Mouse (Mus musculus) lung, embryonic 15.5 days (tissue): Measurements from ENCODE around the gene Il17a. TPM values are rescaled to one million over a fixed set of nuclear protein-coding genes. Genes with fewer than 3 reads are reported as not detected.
"Not testable (repeated sequence)": the region's sequence is repeated elsewhere in the genome, so short reads cannot be mapped to it uniquely, and the experiment has no call there.

Source experiments
- ATAC-seq: fragments of 200-750 bp; cut with Nextera tagmentation; 2 replicates; pipeline ENCODE4 v1.8.0; 2017; ENCODE audit warnings: moderate number of reproducible peaks, borderline replicate concordance; ENCODE audit not compliant: low FRiP score, low TSS enrichment; ENCODE audit errors: extremely low read depth
- H3K27ac ChIP-seq: fragments of 300-500 bp; sonication (generic); 2 replicates; pipeline ENCODE4 v1.5.1; 2015; ENCODE audit warnings: moderate library complexity, mild to moderate bottlenecking, inconsistent platforms
- H3K27me3 ChIP-seq: fragments of 300-500 bp; sonication (generic); 2 replicates; pipeline ENCODE4 v1.6.1; 2015; ENCODE audit warnings: inconsistent platforms
- H3K36me3 ChIP-seq: fragments of 300-500 bp; sonication (generic); 2 replicates; pipeline ENCODE4 v1.6.1; 2015; ENCODE audit warnings: inconsistent platforms
- H3K4me1 ChIP-seq: fragments of 300-500 bp; sonication (generic); 2 replicates; pipeline ENCODE4 v1.6.1; 2015; ENCODE audit warnings: inconsistent platforms
- H3K4me2 ChIP-seq: fragments of 300-500 bp; sonication (generic); 2 replicates; pipeline ENCODE4 v1.6.1; 2015; ENCODE audit warnings: inconsistent platforms, mild to moderate bottlenecking, moderate library complexity
- H3K4me3 ChIP-seq: fragments of 300-500 bp; sonication (generic); 2 replicates; pipeline ENCODE4 v1.5.1; 2015; ENCODE audit warnings: mild to moderate bottlenecking, inconsistent platforms
- H3K9ac ChIP-seq: fragments of 300-500 bp; sonication (generic); 2 replicates; pipeline ENCODE4 v1.6.1; 2015; ENCODE audit warnings: inconsistent platforms
- H3K9me3 ChIP-seq: fragments of 300-500 bp; sonication (generic); 2 replicates; pipeline ENCODE4 v1.6.1; 2016; ENCODE audit warnings: inconsistent platforms
- whole genome bisulfite sequencing: fragments of 180-500 bp; shearing (Covaris S2); methylation state at CpG from one replicate; pipeline ENCODE4 v1.1.7; 2015; 5-methylcytosine and 5-hydroxymethylcytosine counted together
- microRNA counts: library from miRNA; unstranded; fragments of <30 nt; microRNA quantifications from one replicate; lab custom pipeline; 2016
- microRNA-seq: library from miRNA; unstranded; fragments of <30 nt; microRNA quantifications from one replicate; pipeline ENCODE4, GENCODE M21; 2016
- polyA plus RNA-seq: library from polyadenylated mRNA; unstranded; fragments of >200 nt; fragmentation: Nextera tagmentation; extraction: Ambion mirVana; gene quantifications from 2 replicates; pipeline ENCODE4 v1.2.1, GENCODE M21; 2015

Il17a gene
- polyA plus RNA-seq, 1 experiment from 2014 or later = not detected

DNA sequence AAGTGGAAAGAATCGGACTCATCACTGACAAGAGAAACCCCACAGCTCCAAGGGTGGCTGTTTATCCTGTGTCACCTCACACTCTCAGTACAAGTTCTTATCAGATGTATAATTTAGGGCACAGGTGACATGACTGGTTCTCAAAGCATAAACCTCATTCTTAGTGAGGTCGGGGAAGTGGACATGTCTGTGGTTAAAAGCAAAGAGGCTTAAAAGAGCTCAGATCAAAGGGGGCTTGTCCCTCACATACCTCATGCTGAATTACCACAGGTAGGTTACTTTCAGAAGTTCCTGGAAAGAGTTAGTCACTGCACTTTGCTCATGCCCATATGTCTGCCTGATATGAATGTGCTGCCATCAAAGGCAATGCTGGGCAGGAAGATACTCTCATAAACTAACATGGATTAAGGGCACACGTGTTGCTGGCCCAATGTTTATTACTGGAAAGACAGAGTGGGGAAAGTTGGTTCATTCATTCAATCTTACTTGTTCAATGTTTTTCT is 9.8 kb downstream of the Il17a start:
- Histone ChIP-seq H3K9me3 (no peaks in the 10 kb centered on the region), H3K4me3 (no peak overlapping the region), H3K4me1 (no peaks in the 10 kb centered on the region), H3K9ac (no peak overlapping the region), H3K36me3 (no peaks in the 10 kb centered on the region), H3K27me3 (no peaks in the 10 kb centered on the region), H3K27ac (no peak overlapping the region), H3K4me2 (no peak overlapping the region)
- 28% methylated on average over 3 of the region's 3 CpGs for WGBS
- no peak for ATAC-seq

DNA sequence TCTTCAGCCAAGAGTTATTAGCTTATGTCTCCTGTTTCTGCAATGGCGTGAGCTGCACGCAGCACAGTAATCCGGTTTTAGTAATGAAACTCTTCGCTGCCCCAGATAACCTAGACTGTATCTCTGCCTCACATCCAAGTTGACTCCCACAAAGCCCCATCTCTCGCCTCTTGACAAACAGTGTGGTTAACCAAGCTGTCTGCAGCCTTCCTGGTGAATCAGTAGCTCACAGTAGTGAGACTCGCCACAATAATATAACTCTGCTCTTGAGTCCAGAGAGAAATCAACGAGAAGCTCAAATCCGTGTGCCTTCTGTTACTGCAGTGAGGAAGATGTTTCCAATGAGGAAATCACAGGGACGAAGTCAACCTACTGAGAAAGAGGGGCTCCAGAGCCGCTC is 23.7 kb downstream of the Il17a start:
- WGBS = 76% methylated on average over 10 of the region's 10 CpGs
- Histone ChIP-seq H3K4me1 (no peaks in the 10 kb centered on the region), H3K27me3 (no peaks in the 10 kb centered on the region), H3K27ac (no peak overlapping the region), H3K4me2 (no peak overlapping the region), H3K4me3 (no peak overlapping the region), H3K36me3 (no peaks in the 10 kb centered on the region), H3K9me3 (no peaks in the 10 kb centered on the region; the same call in 1 of the 2 replicates), H3K9ac (no peak overlapping the region)
- no peak for ATAC-seq

DNA sequence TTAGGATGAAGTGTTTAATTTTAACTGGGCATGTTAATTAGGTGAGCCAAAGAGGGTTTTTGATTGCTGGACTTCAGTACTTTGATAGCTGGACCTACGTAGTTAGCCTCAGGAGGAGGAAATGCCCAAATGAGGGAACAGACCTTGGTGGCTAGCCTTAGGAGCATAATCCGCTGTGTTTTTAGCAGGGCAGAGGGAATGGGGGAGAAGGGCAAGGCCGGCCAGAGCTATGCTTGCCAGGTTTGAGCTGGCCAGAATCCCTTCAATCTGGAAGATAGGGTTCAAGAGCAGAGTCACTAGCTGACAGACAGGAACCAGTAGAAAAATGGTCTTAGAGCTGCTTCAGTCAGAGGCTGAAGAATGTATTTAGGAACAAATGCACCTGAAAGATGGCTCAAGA is 26.9 kb downstream of the Il17a start:
- no peak overlapping the region for H3K9ac ChIP-seq
- WGBS = 72% methylated on average over 3 of the region's 3 CpGs
- no peaks in the 10 kb centered on the region for H3K9me3 ChIP-seq
- H3K27ac ChIP-seq = no peak overlapping the region
- H3K4me1 ChIP-seq = no peaks in the 10 kb centered on the region
- H3K36me3 ChIP-seq = no peaks in the 10 kb centered on the region
- no peaks in the 10 kb centered on the region for H3K27me3 ChIP-seq
- no peak overlapping the region for H3K4me2 ChIP-seq
- ATAC-seq = no peak
- no peak overlapping the region for H3K4me3 ChIP-seq

DNA sequence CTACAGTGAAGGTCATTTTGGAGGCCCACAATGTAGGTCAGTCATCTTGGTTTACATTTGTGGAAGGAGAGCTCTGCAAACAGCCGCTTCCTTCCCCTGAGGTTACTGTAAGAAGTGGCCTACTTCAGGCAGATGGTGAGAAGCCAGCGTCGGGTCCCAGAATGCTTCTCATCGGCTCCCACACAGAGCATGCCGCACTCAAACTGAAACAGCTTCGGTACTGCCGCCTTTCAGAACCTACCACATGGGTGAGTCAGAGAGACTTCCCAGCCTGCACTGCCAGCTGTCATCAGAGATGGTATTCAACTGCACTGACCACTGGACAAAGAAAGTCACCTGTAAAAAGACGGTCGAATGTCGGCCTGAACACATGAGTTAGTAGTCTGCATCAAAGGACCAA is 29.1 kb downstream of the Il17a start:
- Histone ChIP-seq H3K9me3 (no peaks in the 10 kb centered on the region), H3K4me1 (no peaks in the 10 kb centered on the region), H3K4me3 (no peak overlapping the region), H3K27me3 (no peaks in the 10 kb centered on the region), H3K36me3 (no peaks in the 10 kb centered on the region), H3K9ac (no peak overlapping the region), H3K4me2 (no peak overlapping the region), H3K27ac (no peak overlapping the region)
- WGBS = 52% methylated on average over 10 of the region's 10 CpGs
- ATAC-seq = no peak

DNA sequence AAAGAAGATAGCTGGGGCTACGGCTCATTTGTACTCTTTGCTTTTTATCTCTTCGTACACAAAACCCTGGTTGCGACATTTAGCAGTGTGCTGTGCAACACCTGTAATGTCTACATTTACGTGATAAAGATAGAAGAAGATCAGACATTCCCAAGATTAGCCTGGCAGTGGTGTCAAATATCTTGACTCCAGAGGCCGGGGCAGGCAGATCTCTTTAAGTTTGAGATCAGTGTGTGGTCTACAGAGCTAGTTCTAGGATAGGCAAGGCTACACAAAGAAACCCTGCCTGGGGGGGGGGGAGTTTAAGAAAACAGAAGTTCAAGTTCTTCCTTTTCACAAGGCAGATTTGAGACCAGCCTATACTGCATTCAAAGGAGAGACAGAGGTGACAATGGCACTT is 29.6 kb downstream of the Il17a start:
- Histone ChIP-seq H3K4me3 (no peak overlapping the region), H3K27ac (no peak overlapping the region), H3K36me3 (no peaks in the 10 kb centered on the region), H3K9ac (no peak overlapping the region), H3K9me3 (no peaks in the 10 kb centered on the region), H3K27me3 (no peaks in the 10 kb centered on the region), H3K4me2 (no peak overlapping the region), H3K4me1 (no peaks in the 10 kb centered on the region)
- 69% methylated on average over 5 of the region's 5 CpGs for WGBS
- no peak for ATAC-seq

DNA sequence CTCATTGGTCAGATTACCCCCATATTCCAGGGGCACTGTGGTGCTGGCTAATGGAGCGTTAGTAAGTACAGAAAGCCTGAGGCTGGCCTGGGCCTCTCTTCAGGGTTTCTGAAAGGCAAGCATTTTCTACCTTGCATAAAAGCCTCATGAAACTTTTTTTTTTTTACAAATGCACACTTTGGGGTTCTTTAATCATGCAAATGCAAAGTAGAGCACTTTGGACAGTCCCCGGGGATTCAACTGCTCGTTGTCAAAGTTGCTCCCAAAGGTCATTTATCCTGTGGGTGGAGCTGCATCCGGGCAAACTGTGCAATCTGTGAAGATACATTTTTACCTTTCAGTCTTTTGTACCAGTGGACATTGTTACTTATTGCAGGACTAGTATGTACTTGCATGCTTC is 30.7 kb downstream of the Il17a start:
- no peak overlapping the region for H3K4me3 ChIP-seq
- no peak overlapping the region for H3K27ac ChIP-seq
- no peaks in the 10 kb centered on the region for H3K27me3 ChIP-seq
- H3K4me2 ChIP-seq = no peak overlapping the region
- no peak overlapping the region for H3K9ac ChIP-seq
- no peaks in the 10 kb centered on the region for H3K36me3 ChIP-seq
- ATAC-seq = no peak
- WGBS = 74% methylated on average over 4 of the region's 4 CpGs
- H3K9me3 ChIP-seq = no peaks in the 10 kb centered on the region
- no peaks in the 10 kb centered on the region for H3K4me1 ChIP-seq

DNA sequence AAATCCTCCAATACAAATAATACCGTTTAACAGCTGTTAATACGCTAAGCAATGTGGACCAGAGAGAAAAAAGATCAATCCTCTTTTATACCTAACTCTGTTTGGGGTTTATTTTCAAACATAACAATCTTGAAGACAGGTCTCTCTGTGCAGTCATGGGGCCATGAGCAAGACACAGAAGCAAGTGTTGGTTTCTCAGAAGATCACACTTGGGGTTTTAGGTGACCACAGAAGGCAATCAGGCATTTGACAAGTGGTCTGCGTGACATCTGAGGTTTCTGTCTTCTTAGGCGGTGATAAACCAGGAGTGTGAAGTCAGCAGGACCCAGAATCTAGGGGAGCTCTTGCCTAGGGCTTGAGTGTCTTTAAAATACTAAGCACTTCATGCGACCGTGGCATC is 35.8 kb downstream of the Il17a start:
- H3K4me1 ChIP-seq = no peaks in the 10 kb centered on the region
- H3K27ac ChIP-seq = no peak overlapping the region
- no peaks in the 10 kb centered on the region for H3K9me3 ChIP-seq
- H3K4me3 ChIP-seq = no peak overlapping the region
- 72% methylated on average over 6 of the region's 6 CpGs for WGBS
- H3K4me2 ChIP-seq = no peak overlapping the region
- H3K27me3 ChIP-seq = no peaks in the 10 kb centered on the region
- no peaks in the 10 kb centered on the region for H3K36me3 ChIP-seq
- no peak for ATAC-seq
- no peak overlapping the region for H3K9ac ChIP-seq

DNA sequence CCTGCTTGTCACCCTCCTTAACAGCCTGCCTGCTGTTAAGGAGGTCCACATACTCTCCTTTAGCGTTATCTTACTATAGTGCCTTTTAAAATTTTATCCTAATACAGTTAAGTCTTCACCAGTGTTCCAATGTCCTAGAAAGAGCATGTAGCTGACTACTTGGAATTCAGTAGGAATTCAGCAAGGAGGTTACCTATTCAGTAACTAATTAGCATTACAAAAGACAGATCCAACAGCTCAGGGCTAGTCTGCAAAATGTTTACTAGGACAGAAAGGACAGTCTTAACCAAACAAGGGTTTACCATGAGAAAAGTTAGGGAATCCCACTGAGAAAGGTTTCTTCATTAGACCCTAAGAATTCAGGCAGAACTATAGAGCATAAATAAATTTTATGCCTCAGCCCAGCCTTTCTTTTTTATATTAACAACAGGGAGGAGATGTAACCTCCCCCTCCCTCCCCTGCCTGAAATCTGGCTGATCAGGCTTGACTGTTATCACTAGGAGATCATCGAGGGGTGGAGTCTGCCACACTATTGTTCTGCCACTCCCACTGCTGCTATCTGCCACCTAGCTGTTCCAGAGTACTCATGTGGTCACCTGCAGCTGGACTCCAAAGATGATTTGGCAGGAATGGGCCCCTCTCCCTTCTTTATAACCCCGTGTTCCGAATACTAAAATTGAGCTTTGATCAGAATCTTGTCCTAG is 43.5 kb downstream of the Il17a start:
- not testable (repeated sequence) for H3K4me2 ChIP-seq, ATAC-seq, H3K27me3 ChIP-seq, H3K27ac ChIP-seq, H3K36me3 ChIP-seq, H3K9me3 ChIP-seq, H3K9ac ChIP-seq, H3K4me1 ChIP-seq, H3K4me3 ChIP-seq
- 82% methylated on average over 4 of the region's 4 CpGs for WGBS

DNA sequence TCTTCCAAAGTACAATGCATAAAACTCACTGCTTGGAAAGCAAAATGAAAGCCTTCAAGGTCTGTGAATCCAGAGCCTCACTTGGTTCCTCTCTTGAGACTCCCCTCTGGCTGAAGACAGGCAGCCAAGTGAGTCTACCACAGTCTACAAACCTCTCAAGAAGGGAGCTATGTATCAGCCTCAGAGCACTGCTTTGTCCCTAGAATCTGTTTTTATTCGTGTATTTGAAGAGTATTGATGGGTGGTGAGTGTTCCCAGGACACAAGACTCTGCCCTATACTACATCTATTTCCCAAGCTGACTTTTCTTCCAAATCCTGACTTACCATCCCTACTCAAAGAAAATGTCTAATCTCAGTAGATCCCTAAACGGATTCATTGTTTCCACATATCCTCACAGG is 47.7 kb downstream of the Il17a start:
- Histone ChIP-seq H3K27ac (no peak overlapping the region), H3K27me3 (no peaks in the 10 kb centered on the region), H3K4me1 (no peaks in the 10 kb centered on the region), H3K9ac (no peak overlapping the region), H3K4me3 (no peak overlapping the region), H3K9me3 (no peaks in the 10 kb centered on the region), H3K36me3 (no peaks in the 10 kb centered on the region), H3K4me2 (no peak overlapping the region)
- ATAC-seq = no peak
- 66% methylated on average over 2 of the region's 2 CpGs for WGBS

MicroRNAs within 50 kb of the gene (microRNA counts, 519-probe panel; counts per million panel counts)
- 2,478 counts per million, percentile 48 among the panel's probes with 10 or more counts for microRNA mmu-miR-133b (lab: Ali Mortazavi, UCI)

Small RNA genes lying within 50 kb of the gene (microRNA-seq; reads per million reads assigned to microRNA genes)
- gene Mir133b = 2.2 reads per million, percentile 7 among the genes with 10 or more reads in this experiment

Other genes starting within 250 kb of the Il17a start
- 0.57 TPM in 2 replicates for gene Pkhd1, start 112.8 kb upstream of the Il17a start, polyA plus RNA-seq
- not detected in 2 replicates for gene Il17f, start 59.7 kb downstream of the Il17a start, polyA plus RNA-seq
- 174 TPM in 2 replicates for gene Mcm3, start 89.4 kb downstream of the Il17a start, polyA plus RNA-seq
- 4.2 and 5.0 TPM in 2 replicates for gene Paqr8, start 159.7 kb downstream of the Il17a start, polyA plus RNA-seq
- 5.2 and 5.3 TPM in 2 replicates for gene Efhc1, start 220.7 kb downstream of the Il17a start, polyA plus RNA-seq